Mouse (Mus musculus) stomach, postnatal 0 days (tissue): ENCODE data around the gene Pgpep1. TPM values are rescaled to one million over a fixed set of nuclear protein-coding genes. Genes with fewer than 3 reads are reported as not detected.

Source experiments
- ATAC-seq: fragments of 200-750 bp; cut with Nextera tagmentation; 2 replicates; pipeline ENCODE4 v1.8.0; 2017; ENCODE audit not compliant: low FRiP score, low TSS enrichment
- DNase-seq: peaks from one replicate; pipeline ENCODE4 v3.0.0-alpha.2; 2016; ENCODE audit warnings: low spot score
- H3K27ac ChIP-seq: fragments of 300-500 bp; sonication (generic); replicated peaks from 2 replicates; pipeline ENCODE4 v1.5.1; 2014; ENCODE audit warnings: mild to moderate bottlenecking, control low read depth
- H3K27me3 ChIP-seq: fragments of 300-500 bp; sonication (generic); 2 replicates; pipeline ENCODE4 v1.6.1; 2014; ENCODE audit warnings: low read length; ENCODE audit not compliant: control insufficient read depth, insufficient read depth
- H3K36me3 ChIP-seq: fragments of 300-500 bp; sonication (generic); 2 replicates; pipeline ENCODE4 v1.6.1; 2014; ENCODE audit warnings: low read length, mixed read lengths; ENCODE audit not compliant: control insufficient read depth, insufficient read depth
- H3K4me1 ChIP-seq: fragments of 300-500 bp; sonication (generic); replicated peaks from 2 replicates; pipeline ENCODE4 v1.6.1; 2014; ENCODE audit warnings: antibody characterized with exemption; ENCODE audit not compliant: control insufficient read depth, insufficient read depth
- H3K4me2 ChIP-seq: fragments of 300-500 bp; sonication (generic); replicated peaks from 2 replicates; pipeline ENCODE4 v1.6.1; 2014; ENCODE audit warnings: low read depth, mild to moderate bottlenecking, control low read depth, moderate library complexity
- H3K4me3 ChIP-seq: fragments of 300-500 bp; sonication (generic); 2 replicates; pipeline ENCODE4 v1.5.1; 2014; ENCODE audit warnings: low read depth, low read length, control low read depth
- H3K9ac ChIP-seq: fragments of 300-500 bp; sonication (generic); 2 replicates; pipeline ENCODE4 v1.6.1; 2014; ENCODE audit warnings: mild to moderate bottlenecking, low read length, control low read depth, mixed read lengths
- H3K9me3 ChIP-seq: fragments of 300-500 bp; sonication (generic); 2 replicates; pipeline ENCODE4 v1.6.1; 2016; ENCODE audit warnings: low read length; ENCODE audit not compliant: control insufficient read depth
- CTCF ChIP-seq: IDR thresholded peaks from 2 replicates; pipeline ENCODE4 v1.5.1; 2016; ENCODE audit warnings: antibody characterized with exemption, low read depth, mild to moderate bottlenecking, moderate library complexity
- EP300 ChIP-seq: optimal IDR thresholded peaks from 2 replicates; pipeline ENCODE3; 2016; ENCODE audit warnings: antibody characterized with exemption
- WGBS: fragments of 180-500 bp; shearing (Covaris S2); extraction: QIAGEN DNeasy Blood & Tissue Kit; methylation state at CpG from one replicate; pipeline ENCODE4 v1.1.7; 2014; 5-methylcytosine and 5-hydroxymethylcytosine counted together
- polyA plus RNA-seq: library from polyadenylated mRNA; unstranded; fragments of >200 nt; fragmentation: Nextera tagmentation; extraction: Ambion mirVana; gene quantifications from 2 replicates; pipeline ENCODE4 v1.2.1, GENCODE M21; 2015

Gene Pgpep1
- polyA plus RNA-seq, 1 experiment from 2014 or later, result 23.3 TPM

GRCm38 (mm10) chr8:70697366-70698250, 37.4 kb upstream of the Pgpep1 start:
- no peak for DNase-seq
- Histone ChIP-seq H3K4me1 (peaks cover 17% of the 10 kb centered on the region), H3K27ac (peak overlapping the region; percentile 100), H3K27me3 (no peaks in the 10 kb centered on the region), H3K4me2 (peak overlapping the region; percentile 55), H3K9ac (peak overlapping the region; percentile 60), H3K4me3 (peak overlapping the region; percentile 87), H3K36me3 (no peaks in the 10 kb centered on the region), H3K9me3 (no peaks in the 10 kb centered on the region)
- 50% methylated on average over 12 of the region's 12 CpGs for WGBS
- TF ChIP-seq EP300 (no peak), CTCF (no peak)
- ATAC-seq, result no peak

- H3K4me1 ChIP-seq, result peaks cover 18% of the 10 kb centered on the region
- peak overlapping the region; percentile 47 for H3K4me2 ChIP-seq
- peak overlapping the region; percentile 50; the same call in 1 of the 2 replicates for H3K9ac ChIP-seq
- no peaks in the 10 kb centered on the region for H3K9me3 ChIP-seq
- H3K27ac ChIP-seq, result peak overlapping the region; percentile 100
- DNase-seq, result no peak
- no peaks in the 10 kb centered on the region for H3K27me3 ChIP-seq
- TF ChIP-seq CTCF, result no peak
- TF ChIP-seq EP300, result no peak
- H3K36me3 ChIP-seq, result no peaks in the 10 kb centered on the region
- 33% methylated on average over 4 of the region's 4 CpGs for WGBS
- ATAC-seq, result no peak
- peak overlapping the region; percentile 15; the same call in 1 of the 2 replicates for H3K4me3 ChIP-seq
Observed at GRCm38 (mm10) chr8:70696946-70697345, 36.8 kb upstream of the Pgpep1 start.

- peak overlapping the region; percentile 15 for H3K4me3 ChIP-seq
- H3K27ac ChIP-seq, result peak overlapping the region; percentile 100
- H3K36me3 ChIP-seq, result no peaks in the 10 kb centered on the region
- TF ChIP-seq EP300 (no peak), CTCF (no peak; the same call in 1 of the 2 replicates)
- ATAC-seq (peak; percentile 25; the same call in 1 of the 2 replicates), DNase-seq (peak; percentile 90)
- peak overlapping the region; percentile 50; the same call in 1 of the 2 replicates for H3K9ac ChIP-seq
- no peaks in the 10 kb centered on the region for H3K9me3 ChIP-seq
- whole genome bisulfite sequencing, result 3% methylated on average over 30 of the region's 31 CpGs
- peak overlapping the region; percentile 47 for H3K4me2 ChIP-seq
- H3K4me1 ChIP-seq, result peaks cover 22% of the 10 kb centered on the region
- H3K27me3 ChIP-seq, result no peaks in the 10 kb centered on the region
Observed at GRCm38 (mm10) chr8:70696019-70696885, 36.1 kb upstream of the Pgpep1 start.

GRCm38 (mm10) chr8:70695318-70696018, 35.3 kb upstream of the Pgpep1 start:
- no peaks in the 10 kb centered on the region for H3K36me3 ChIP-seq
- H3K9ac ChIP-seq, result peak overlapping the region; percentile 23; the same call in 1 of the 2 replicates
- H3K4me3 ChIP-seq, result no peak overlapping the region
- H3K4me1 ChIP-seq, result peaks cover 21% of the 10 kb centered on the region
- peak overlapping the region; percentile 27; the same call in 1 of the 2 replicates for H3K4me2 ChIP-seq
- peak overlapping the region; percentile 100 for H3K27ac ChIP-seq
- 25% methylated on average over 32 of the region's 32 CpGs for WGBS
- DNase-seq, result peak; percentile 89
- H3K9me3 ChIP-seq, result no peaks in the 10 kb centered on the region
- ATAC-seq, result no peak
- TF ChIP-seq EP300 (peak; percentile 35), CTCF (no peak)
- H3K27me3 ChIP-seq, result no peaks in the 10 kb centered on the region

- no peak overlapping the region for H3K4me2 ChIP-seq
- DNase-seq (no peak), ATAC-seq (no peak)
- TF ChIP-seq EP300 (no peak), CTCF (no peak)
- H3K4me1 ChIP-seq, result peaks cover 21% of the 10 kb centered on the region
- no peaks in the 10 kb centered on the region for H3K9me3 ChIP-seq
- 62% methylated on average over 5 of the region's 5 CpGs for WGBS
- no peaks in the 10 kb centered on the region for H3K36me3 ChIP-seq
- H3K9ac ChIP-seq, result no peak overlapping the region
- H3K27me3 ChIP-seq, result no peaks in the 10 kb centered on the region
- H3K4me3 ChIP-seq, result no peak overlapping the region
- no peak overlapping the region for H3K27ac ChIP-seq
Observed at GRCm38 (mm10) chr8:70693636-70694035, 33.4 kb upstream of the Pgpep1 start.
